Mouse (Mus musculus) CD4-positive helper T cell, adult 2 months (primary cell): ENCODE results near the gene Specc1.

ENCODE experiments used
- DNase-seq: peaks from one replicate; pipeline ENCODE4 v3.0.0-alpha.2; 2012; ENCODE audit warnings: low read depth, missing footprints, low spot score

The Specc1 gene

GRCm38 (mm10) chr11:62177395-62178113, 221.0 kb downstream of the Specc1 start:
- no peak for DNase-seq

GRCm38 (mm10) chr11:62180791-62181190, 224.2 kb downstream of the Specc1 start:
- no peak for DNase-seq

GRCm38 (mm10) chr11:62184900-62185299, 228.3 kb downstream of the Specc1 start:
- DNase-seq, result peak; percentile 28

GRCm38 (mm10) chr11:62187074-62187473, 230.5 kb downstream of the Specc1 start:
- peak; percentile 35 for DNase-seq

- no peak for DNase-seq
Measured at GRCm38 (mm10) chr11:62192050-62192449, 235.5 kb downstream of the Specc1 start.

- DNase-seq, result no peak
Measured at GRCm38 (mm10) chr11:62193116-62193515, 236.6 kb downstream of the Specc1 start.

GRCm38 (mm10) chr11:62194217-62194616, 237.7 kb downstream of the Specc1 start:
- DNase-seq, result no peak

- DNase-seq, result no peak
Measured at GRCm38 (mm10) chr11:62200901-62201512, 244.4 kb downstream of the Specc1 start.

- DNase-seq, result no peak
Measured at GRCm38 (mm10) chr11:62202645-62203044, 246.1 kb downstream of the Specc1 start.

- no peak for DNase-seq
Measured at GRCm38 (mm10) chr11:62209111-62209510, 252.5 kb downstream of the Specc1 start.

GRCm38 (mm10) chr11:62209891-62210290, 253.3 kb downstream of the Specc1 start:
- no peak for DNase-seq

GRCm38 (mm10) chr11:62213384-62213989, 256.9 kb downstream of the Specc1 start:
- no peak for DNase-seq

GRCm38 (mm10) chr11:62215107-62215506, 258.5 kb downstream of the Specc1 start:
- DNase-seq, result no peak

- no peak for DNase-seq
Measured at GRCm38 (mm10) chr11:62217751-62218150, 261.2 kb downstream of the Specc1 start.

- DNase-seq, result no peak
Measured at GRCm38 (mm10) chr11:62220756-62221510, 264.4 kb downstream of the Specc1 start.

- no peak for DNase-seq
Measured at GRCm38 (mm10) chr11:62223416-62223815, 266.9 kb downstream of the Specc1 start.

GRCm38 (mm10) chr11:62223962-62224361, 267.4 kb downstream of the Specc1 start:
- no peak for DNase-seq

GRCm38 (mm10) chr11:62224797-62225196, 268.2 kb downstream of the Specc1 start:
- DNase-seq, result no peak

GRCm38 (mm10) chr11:62240631-62241261, 284.2 kb downstream of the Specc1 start:
- DNase-seq, result no peak

- no peak for DNase-seq
Measured at GRCm38 (mm10) chr11:62243871-62244270, 287.3 kb downstream of the Specc1 start.

GRCm38 (mm10) chr11:62244471-62244870, 287.9 kb downstream of the Specc1 start:
- DNase-seq, result no peak
